Mouse (Mus musculus) v-Abl transformed pro-B cells (cell line): Measurements from ENCODE around the gene Topors.

Experiments used
- in situ Hi-C, 2 experiments: fragments of 400-800 bp; cut with MboI; formaldehyde crosslinking; loops; one replicate each; pipeline ENCODE4 v1.15.1; 2025; ENCODE audit not compliant: unreplicated experiment in 2 of 2

Topors gene

DNA sequence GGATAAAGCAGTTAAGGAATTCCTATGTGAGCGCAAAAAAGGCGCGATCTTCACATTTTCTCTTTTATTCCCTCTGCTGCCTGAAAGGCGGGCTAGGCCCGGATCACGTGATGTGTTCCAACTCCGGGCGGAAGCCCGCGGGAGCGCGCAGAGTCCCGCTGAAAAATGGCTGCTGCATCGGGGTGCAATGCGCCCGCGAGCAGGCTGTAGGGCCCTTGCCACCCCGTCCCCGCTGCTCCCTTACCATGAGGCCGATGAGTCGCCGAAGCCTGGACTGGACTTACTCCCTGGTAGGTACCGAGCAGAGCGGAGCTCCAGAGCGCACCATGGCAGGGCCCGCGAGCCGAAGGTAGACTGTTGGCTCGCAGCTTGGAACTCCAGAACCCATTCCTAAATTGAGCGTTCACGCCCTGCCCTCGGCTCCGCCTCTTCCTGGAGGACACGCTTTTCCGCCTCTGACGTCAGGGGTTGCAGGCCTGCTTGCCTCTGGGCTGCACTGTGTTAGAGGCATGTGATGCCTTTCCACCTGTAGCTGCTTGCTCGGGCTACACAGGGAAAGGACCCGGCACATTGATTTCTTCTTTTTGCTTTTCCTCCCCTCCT, at the start of gene Topors, which contains the start of gene Smim27:
TSS of gene Topors (minus strand) at position 421 of the 603 bp plus-strand sequence.
TSS of gene Smim27 (plus strand) at position 150 of the 603 bp plus-strand sequence.
- in situ Hi-C loops, result loop anchor here (10.0 to 25.0 kb wide), 2 partner anchors 693 to 1005 kb away; partner anchors contain the start of genes Nfx1 (in 1 of the 2) and Ubap2 (in 1 of the 2)

- in situ Hi-C loops, result no loop called here
These were observed 47.8 kb upstream of the Topors start for GRCm38 (mm10) chr4:40317404-40317803.

GRCm38 (mm10) chr4:40313026-40313425, 43.4 kb upstream of the Topors start:
- in situ Hi-C loops, result no loop called here

- in situ Hi-C loops, result no loop called here
These were observed 42.6 kb upstream of the Topors start for GRCm38 (mm10) chr4:40312213-40312612.

- in situ Hi-C loops, result no loop called here
These were observed 41.2 kb upstream of the Topors start for GRCm38 (mm10) chr4:40310796-40311383.

GRCm38 (mm10) chr4:40309682-40310081, 40.0 kb upstream of the Topors start:
- in situ Hi-C loops, result no loop called here

DNA sequence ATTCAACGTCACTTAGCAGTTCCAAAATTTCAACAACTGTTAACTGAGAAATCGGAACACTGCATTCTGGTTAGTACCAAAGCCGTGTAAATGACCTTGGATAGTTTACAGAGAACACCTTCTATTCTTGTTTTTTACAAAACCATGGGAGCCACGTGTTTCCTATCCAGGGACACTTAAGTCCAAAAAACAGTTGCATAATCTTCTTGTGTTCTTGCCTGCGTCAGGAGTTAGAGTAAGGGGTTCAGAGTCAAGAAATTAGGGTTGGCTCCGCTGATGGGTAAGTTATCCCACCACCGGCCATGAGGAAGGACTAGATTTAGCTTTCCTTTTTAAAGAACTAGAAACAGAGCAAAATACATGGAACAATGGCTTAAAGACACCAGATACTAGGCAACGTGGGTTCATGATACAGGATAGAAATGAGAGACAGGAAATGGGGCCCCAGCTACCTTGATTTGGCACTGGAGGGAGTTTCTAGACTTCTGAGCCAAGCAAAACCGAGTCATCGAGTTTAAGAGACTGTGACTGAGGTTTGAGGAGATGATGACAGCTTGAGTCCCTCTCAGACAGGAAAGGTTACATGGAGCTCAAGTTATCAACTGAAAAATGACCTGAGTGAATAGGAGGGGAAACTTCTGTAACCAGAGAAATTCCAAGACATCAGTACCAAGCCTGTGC, 32.9 kb upstream of the Topors start:
- in situ Hi-C loops, result no loop called here

- in situ Hi-C loops, result no loop called here
These were observed 31.6 kb upstream of the Topors start for GRCm38 (mm10) chr4:40301076-40301789.

- in situ Hi-C loops, result loop anchor here (5.0 to 25.0 kb wide), 2 partner anchors 383 to 813 kb away; partner anchors contain the start of gene Nol6 (in 1 of the 2)
These were observed 29.5 kb upstream of the Topors start for GRCm38 (mm10) chr4:40299169-40299568.

GRCm38 (mm10) chr4:40291511-40291910, 21.9 kb upstream of the Topors start:
- in situ Hi-C loops, result loop anchor here in 1 of 2 experiments (25.0 kb wide), 1 partner anchor 821 kb away; the partner anchor contains the start of gene Nol6

GRCm38 (mm10) chr4:40289046-40289445, 19.4 kb upstream of the Topors start:
- in situ Hi-C loops, result loop anchor here (5.0 to 25.0 kb wide), 5 partner anchors 64 to 823 kb away; partner anchors contain the start of genes Aptx (in 1 of the 2) and Nol6 (in 1 of the 2)

DNA sequence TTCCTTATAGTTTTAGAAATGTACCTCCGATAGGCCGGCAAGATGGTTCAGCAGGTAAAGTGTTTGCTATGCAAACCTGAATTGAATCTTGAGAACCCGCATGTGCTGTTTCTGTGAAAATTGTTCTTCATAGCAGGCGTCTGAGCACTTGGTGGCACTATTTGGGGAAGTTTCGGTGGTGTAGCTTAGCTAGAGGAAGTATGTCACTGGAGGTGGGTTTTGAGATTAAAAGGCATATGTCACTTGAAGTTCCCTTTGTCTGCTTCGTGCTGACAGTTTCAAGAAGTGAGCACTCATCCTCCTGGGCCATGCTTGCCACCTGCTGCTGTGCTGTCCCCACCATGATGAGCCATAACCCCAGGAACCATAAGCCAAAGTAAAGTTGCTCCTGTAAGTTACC, 17.8 kb upstream of the Topors start:
- in situ Hi-C loops, result loop anchor here (5.0 to 25.0 kb wide), 5 partner anchors 63 to 825 kb away; partner anchors contain the start of genes Aptx (in 1 of the 2) and Nol6 (in 1 of the 2)

DNA sequence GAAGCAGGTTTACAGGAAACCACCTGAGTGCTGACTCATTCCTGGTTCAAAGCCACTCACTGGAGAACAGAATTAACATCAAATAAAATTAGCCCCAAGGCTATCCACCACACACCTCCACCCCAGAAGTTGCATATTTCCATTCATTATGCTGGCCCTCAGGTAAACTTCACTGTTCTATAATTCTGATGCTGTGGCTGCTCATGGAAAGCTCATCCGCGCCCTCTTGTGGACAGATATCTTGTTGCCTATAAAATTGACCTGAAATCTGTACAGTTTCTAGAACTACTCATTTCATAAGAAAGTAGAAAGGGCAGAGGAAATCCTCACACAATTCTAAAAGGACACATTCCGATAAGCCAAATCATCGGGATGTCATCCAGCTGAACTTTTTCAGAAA, 15.9 kb upstream of the Topors start:
- in situ Hi-C loops, result loop anchor here (5.0 to 25.0 kb wide), 5 partner anchors 61 to 827 kb away; partner anchors contain the start of genes Aptx (in 1 of the 2) and Nol6 (in 1 of the 2)

DNA sequence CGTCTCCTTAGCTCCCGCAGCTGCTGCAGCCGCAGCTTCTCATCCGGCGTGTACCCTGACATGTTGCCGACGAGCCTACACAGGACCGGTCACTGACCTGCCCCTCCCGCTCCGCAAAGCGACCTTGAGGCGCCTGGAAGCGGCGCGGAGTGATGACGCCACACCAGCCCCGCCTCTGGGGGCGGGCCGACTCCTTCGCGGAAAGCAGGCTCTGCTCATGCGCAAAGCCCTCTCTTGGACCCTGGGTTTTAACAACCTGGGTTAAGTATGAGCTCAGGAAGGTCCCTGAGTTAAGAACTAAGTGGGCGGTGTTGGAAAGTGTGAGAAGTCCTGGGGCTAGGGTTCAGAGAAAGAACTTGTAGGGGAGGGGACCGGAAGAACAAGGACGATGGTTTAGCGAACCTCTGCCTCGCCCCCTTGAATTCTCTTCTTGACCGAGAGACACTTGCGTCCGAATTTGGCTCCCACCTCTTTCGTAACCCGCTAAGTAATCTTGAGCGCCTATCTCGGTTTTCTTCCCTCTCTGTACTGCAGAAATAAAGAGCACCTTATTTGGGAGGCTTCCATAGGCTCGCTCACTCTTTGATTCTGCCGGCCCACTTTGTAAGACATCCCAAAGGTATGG, 9.7 kb upstream of the Topors start, which contains the start of gene Ndufb6:
TSS of gene Ndufb6 (minus strand) at position 146 of the 625 bp plus-strand sequence.
- in situ Hi-C loops, result loop anchor here (5.0 to 25.0 kb wide), 3 partner anchors 37 to 995 kb away; partner anchors contain the start of genes Nol6 (in 1 of the 2) and Ubap2 (in 1 of the 2)

DNA sequence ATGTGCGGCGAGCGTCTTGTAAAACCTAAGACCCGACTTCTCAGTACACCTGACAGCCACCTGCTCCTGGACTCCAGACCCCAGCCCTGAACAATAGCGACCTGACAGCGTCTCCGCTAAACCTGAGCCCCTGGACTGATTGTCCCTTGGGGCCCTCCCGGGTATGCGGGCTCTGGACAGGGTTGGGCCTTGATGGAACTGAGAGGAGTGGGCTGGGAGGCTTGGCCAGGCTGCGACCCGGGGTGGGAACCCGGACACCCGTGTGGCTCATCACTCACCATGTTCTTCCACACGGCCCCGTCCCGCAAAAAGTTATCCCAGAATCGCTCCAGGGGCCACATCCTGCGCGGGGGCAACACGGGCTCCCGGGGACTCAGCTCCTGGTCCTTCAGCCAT, 9.2 kb upstream of the Topors start:
- in situ Hi-C loops, result loop anchor here (5.0 to 25.0 kb wide), 3 partner anchors 37 to 996 kb away; partner anchors contain the start of genes Nol6 (in 1 of the 2) and Ubap2 (in 1 of the 2)

GRCm38 (mm10) chr4:40268835-40269234, 815 bp downstream of the Topors start:
- in situ Hi-C loops, result loop anchor here in 1 of 2 experiments (25.0 kb wide), 1 partner anchor 693 kb away; the partner anchor contains the start of gene Nfx1

- in situ Hi-C loops, result loop anchor here in 1 of 2 experiments (25.0 kb wide), 1 partner anchor 694 kb away; the partner anchor contains the start of gene Nfx1
These were observed 1.3 kb downstream of the Topors start for GRCm38 (mm10) chr4:40268204-40268813.

DNA sequence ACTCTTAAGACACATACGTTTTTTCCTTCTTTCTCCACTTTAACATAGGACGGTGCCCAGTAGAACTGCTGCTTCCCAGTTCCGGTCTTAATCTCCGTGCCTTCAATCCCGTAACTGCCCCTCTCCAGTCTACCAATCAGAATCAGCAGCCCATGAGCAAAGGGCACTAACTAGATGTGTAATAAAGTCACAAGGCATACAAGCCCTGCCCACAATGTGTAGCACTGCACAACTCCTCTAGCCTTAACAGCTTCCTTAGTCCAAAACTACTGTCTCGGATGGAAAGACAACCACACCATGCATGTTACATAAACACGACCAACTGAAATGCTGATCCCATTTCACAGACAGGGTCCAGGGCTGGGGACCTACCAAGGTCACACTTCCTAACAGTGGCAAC, 2.0 kb downstream of the Topors start:
- in situ Hi-C loops, result loop anchor here in 1 of 2 experiments (25.0 kb wide), 1 partner anchor 695 kb away; the partner anchor contains the start of gene Nfx1

- in situ Hi-C loops, result loop anchor here in 1 of 2 experiments (25.0 kb wide), 1 partner anchor 698 kb away; the partner anchor contains the start of gene Nfx1
These were observed 5.3 kb downstream of the Topors start for GRCm38 (mm10) chr4:40264321-40264720.
